Mouse (Mus musculus): ENCODE measurements around the gene Ikbke.

Gene Ikbke

GRCm38 (mm10) chr1:131279456-131279776, at the start of gene Ikbke:
Ikbke (minus strand) TSS chr1:131279606.
- CTCF ChIA-PET, result interaction anchor here (0.6 kb wide), 1 partner anchor 162 kb away, joined by 4 read pairs; no protein-coding TSS in a partner anchor

- CTCF ChIA-PET, result interaction anchor here (0.6 kb wide), 1 partner anchor 37 kb away, joined by 3 read pairs; no protein-coding TSS in a partner anchor
Measured at GRCm38 (mm10) chr1:131329093-131329492, 49.7 kb upstream of the Ikbke start.

GRCm38 (mm10) chr1:131327167-131327566, 47.8 kb upstream of the Ikbke start:
- CTCF ChIA-PET, result no interaction called here

- CTCF ChIA-PET, result no interaction called here
Measured at GRCm38 (mm10) chr1:131324816-131325463, 45.5 kb upstream of the Ikbke start.

GRCm38 (mm10) chr1:131319598-131320330, 40.4 kb upstream of the Ikbke start:
- CTCF ChIA-PET, result no interaction called here

GRCm38 (mm10) chr1:131318397-131318796, 39.0 kb upstream of the Ikbke start:
- CTCF ChIA-PET, result no interaction called here

GRCm38 (mm10) chr1:131317625-131318024, 38.2 kb upstream of the Ikbke start:
- CTCF ChIA-PET, result no interaction called here

- CTCF ChIA-PET, result no interaction called here
Measured at GRCm38 (mm10) chr1:131311284-131311683, 31.9 kb upstream of the Ikbke start.

- CTCF ChIA-PET, result no interaction called here
Measured at GRCm38 (mm10) chr1:131310237-131310818, 30.9 kb upstream of the Ikbke start.

- CTCF ChIA-PET, result interaction anchor here (0.6 kb wide), 1 partner anchor 77 kb away, joined by 5 read pairs; no protein-coding TSS in a partner anchor
Measured at GRCm38 (mm10) chr1:131300750-131301149, 21.3 kb upstream of the Ikbke start.

GRCm38 (mm10) chr1:131299788-131300187, 20.4 kb upstream of the Ikbke start:
- CTCF ChIA-PET, result no interaction called here

GRCm38 (mm10) chr1:131299240-131299639, 19.8 kb upstream of the Ikbke start:
- CTCF ChIA-PET, result no interaction called here

- CTCF ChIA-PET, result no interaction called here
Measured at GRCm38 (mm10) chr1:131298171-131298570, 18.8 kb upstream of the Ikbke start.

GRCm38 (mm10) chr1:131296726-131297125, 17.3 kb upstream of the Ikbke start:
- CTCF ChIA-PET, result no interaction called here

- CTCF ChIA-PET, result no interaction called here
Measured at GRCm38 (mm10) chr1:131295200-131295599, 15.8 kb upstream of the Ikbke start.

GRCm38 (mm10) chr1:131293922-131294250, 14.5 kb upstream of the Ikbke start:
- CTCF ChIA-PET, result no interaction called here

- CTCF ChIA-PET, result no interaction called here
Measured at GRCm38 (mm10) chr1:131293221-131293921, 14.0 kb upstream of the Ikbke start.

GRCm38 (mm10) chr1:131290648-131291047, 11.2 kb upstream of the Ikbke start:
- CTCF ChIA-PET, result interaction anchor here (0.6 to 1.5 kb wide), 5 partner anchors 238 to 957 kb away, joined by 4 to 8 read pairs (median 4); no protein-coding TSS in a partner anchor

- CTCF ChIA-PET, result interaction anchor here (0.5 kb wide), 1 partner anchor 148 kb away, joined by 5 read pairs; no protein-coding TSS in a partner anchor
Measured at GRCm38 (mm10) chr1:131288938-131289337, 9.5 kb upstream of the Ikbke start.

- CTCF ChIA-PET, result interaction anchor here (0.5 kb wide), 1 partner anchor 171 kb away, joined by 4 read pairs; no protein-coding TSS in a partner anchor
Measured at GRCm38 (mm10) chr1:131287267-131287666, 7.9 kb upstream of the Ikbke start.

GRCm38 (mm10) chr1:131286803-131287202, 7.4 kb upstream of the Ikbke start:
- CTCF ChIA-PET, result no interaction called here

GRCm38 (mm10) chr1:131284616-131285015, 5.2 kb upstream of the Ikbke start:
- CTCF ChIA-PET, result no interaction called here
